Mouse (Mus musculus) kidney, postnatal 36 days (tissue): ENCODE measurements at regions not wholly inside any gene's neighbourhood (a gene's known extent, or its start where the extent isn't known, plus 50 kb on each side); places are given as distances from the start of the nearest gene placed in this dataset.

Source experiments
- DNase-seq, 2 experiments: peaks; one replicate each; pipeline ENCODE4 v3.0.0; 2021 to 2022; ENCODE audit warnings: mixed read lengths in 2 of 2

DNA sequence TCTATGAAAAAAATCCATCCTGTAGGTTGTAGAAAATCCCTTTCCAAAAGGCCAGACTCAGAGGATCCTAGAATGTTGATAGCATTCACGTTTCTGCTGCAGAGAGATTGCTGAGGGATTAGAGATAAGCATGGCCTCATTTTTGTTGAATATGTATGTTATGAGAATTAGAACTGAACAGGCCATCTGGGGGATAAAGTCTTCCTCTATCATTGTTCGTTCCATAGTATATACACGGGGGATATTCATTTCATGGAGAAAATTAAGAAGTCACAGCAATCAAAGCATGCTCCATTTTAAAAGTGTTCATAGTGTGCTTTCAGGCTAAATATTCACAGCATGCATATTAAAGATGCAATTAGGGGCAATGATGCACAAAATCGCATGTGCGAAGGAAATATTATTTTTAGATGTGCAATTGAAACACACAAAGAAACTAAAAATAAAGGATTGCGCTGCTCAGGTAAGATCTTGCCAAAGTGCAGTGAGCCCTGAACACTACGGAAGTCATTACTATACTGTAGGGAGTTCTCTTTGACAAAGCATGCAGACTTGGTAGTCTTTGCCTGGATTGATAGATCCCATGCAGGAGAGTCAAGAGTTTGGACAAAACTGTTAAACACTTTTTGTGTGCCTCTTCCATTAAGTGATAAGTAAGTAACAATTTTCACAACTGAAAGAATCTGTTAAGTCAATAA, 511.5 kb downstream of the Phf3 start:
- no peak for DNase-seq

DNA sequence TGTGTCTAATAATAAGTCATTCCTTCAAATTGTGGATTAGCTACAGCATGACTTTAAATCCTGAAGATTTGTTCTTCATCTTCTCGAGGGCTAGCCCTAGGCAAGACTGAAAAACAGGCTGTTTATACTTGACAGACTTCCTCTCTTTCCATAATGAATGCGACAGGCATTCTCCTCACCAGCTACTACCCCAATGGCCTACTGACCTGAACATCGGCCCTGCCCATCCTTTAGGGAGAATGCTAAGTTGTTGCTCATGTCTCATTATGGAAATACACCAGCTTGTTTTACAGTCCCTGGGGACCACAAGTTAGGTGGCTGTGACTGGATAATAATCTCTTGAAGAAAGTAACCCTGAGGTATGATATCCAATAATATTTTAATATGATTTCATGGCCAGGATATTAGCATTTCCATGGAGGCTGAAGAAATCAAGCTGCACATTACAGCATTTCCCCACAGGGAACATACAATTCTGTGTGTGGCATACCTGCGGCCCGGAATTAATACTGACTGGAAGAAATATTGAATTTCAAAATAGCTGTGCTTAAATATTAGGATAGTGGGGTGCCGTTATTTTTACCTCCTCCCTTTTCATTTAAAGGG, 553.0 kb downstream of the Phf3 start:
- no peak for DNase-seq

GRCm38 (mm10) chr1:30318195-30318594, 555.5 kb downstream of the Phf3 start:
- no peak for DNase-seq

- DNase-seq, result no peak
Observed at GRCm38 (mm10) chr1:30289073-30289472, 584.6 kb downstream of the Phf3 start.

- no peak for DNase-seq
Observed at GRCm38 (mm10) chr1:30262418-30262817, 611.3 kb downstream of the Phf3 start.

- DNase-seq, result peak; percentile 2 to 24
Observed at GRCm38 (mm10) chr1:30259547-30259946, 614.2 kb downstream of the Phf3 start.

DNA sequence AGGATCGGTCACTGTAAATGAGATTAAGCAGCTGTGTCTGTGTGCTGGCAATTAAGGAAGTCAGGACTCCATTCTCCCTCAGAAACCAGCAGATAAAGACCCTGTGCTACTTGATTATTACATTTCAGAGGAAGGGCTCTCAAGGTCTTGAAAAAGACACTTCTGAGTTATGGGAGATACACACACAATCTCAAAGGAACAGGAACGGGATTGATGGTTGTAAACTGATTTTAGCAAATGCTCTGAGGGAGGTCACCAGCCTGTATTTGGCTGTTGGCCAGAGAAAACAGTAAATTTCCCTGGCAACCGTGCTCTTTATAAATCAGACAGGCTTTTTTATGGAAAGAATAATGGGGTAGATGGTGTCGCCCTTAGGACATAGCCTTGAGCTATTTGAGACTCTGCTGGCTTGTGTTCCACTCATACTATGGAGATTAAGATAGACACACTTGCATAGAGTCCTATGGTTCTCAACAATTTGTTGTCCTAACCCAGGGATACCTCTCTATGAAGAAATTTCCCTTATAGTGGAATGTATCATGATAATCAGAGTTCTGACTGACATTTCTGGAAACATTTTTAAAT, 656.9 kb downstream of the Phf3 start:
- no peak for DNase-seq

DNA sequence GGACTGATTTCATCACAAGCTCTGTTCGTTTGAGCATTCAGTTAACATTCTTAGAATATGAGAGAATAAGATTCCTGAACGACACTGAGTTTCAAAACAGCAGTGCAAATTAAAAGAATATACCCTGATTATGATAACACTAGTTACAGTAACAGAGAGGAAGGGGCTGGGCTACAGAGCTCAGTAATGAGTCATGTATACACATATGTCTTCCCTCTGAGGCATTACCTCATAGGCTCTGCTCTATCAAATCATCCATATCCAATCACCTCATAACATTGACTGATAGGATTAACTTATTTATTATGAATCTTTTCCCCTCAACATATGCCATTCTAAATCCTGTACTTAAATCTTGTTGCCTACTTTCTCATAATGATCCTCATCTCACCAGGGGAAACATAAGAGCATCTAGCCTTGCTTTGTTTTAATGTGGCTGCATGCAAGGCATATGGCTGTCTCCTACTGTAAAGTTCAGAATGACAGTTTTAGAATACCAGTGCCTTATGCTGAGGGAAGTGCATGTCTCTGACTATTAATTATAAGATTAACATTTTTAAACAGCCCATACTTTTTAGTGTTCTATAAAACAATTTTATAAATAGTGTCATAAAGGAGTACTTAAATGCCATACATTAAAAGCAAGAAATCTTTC, 669.0 kb downstream of the Phf3 start:
- DNase-seq, result no peak

GRCm38 (mm10) chr1:30176225-30176624, 697.5 kb downstream of the Phf3 start:
- DNase-seq, result no peak

DNA sequence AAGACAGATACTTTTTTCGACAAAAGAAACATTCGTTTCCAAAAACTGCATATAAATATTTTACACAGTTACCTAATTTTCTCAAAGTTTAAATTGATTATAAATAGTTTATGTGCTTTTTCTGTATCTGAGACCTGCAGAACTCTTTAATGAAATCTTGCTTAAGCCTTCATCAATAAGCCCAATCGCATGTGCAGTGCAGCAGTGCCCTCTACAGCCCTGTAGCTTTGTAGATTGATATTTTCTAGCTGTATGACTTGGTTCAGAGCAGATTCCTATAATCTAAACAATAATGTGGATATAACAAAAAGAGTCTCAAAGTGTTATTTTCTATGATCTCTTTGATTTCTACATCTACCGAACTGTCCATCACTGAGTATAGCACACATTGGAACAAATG, 728.7 kb downstream of the Phf3 start:
- peak; percentile 35 to 74 for DNase-seq

- DNase-seq, result peak in 1 of 2 experiments; percentile 37
Observed at GRCm38 (mm10) chr1:30114186-30114585, 759.5 kb downstream of the Phf3 start.
